In genomic region chr10:44641616-44642015, GRCm38 (mm10) we compare ENCODE assay signal across 27 mouse cellular contexts.
DNase-seq lines count a peak whose midpoint lies in the region; ATAC-seq and TF ChIP-seq lines count a peak whose summit lies in the region.
"Had no signal": no experiment of that assay in that cellular context is flagged by ENCODE, and none has a peak within 500 bp of the region (broad histone marks: within the 10 kb centered on the region; RNA-seq: fewer than 3 reads in every experiment).

No protein-coding gene starts in this region.

- in situ Hi-C loops in CH12.LX (cut with MboI; ENCODE audit: low pct_ligation_motif_present, low pct_unique_long_range_greater_than_20kb, low sequenced_read_pairs), result no loop called here

- H3K4me1 ChIP-seq in CH12.LX (ENCODE audit: control insufficient read depth in 1 of 2, insufficient read depth in 2 of 2), result peaks cover 8 to 32% of the 10 kb centered on the region in 2 experiments; a peak in 3 of 4 replicates
- H3K4me1 ChIP-seq: forebrain, embryonic 10.5 days; forebrain, embryonic 13.5 days; heart, embryonic 13.5 days had no signal

- ATAC-seq in megakaryocyte, adult 5-6 weeks (ENCODE audit: poor library complexity, severe bottlenecking), result peak; percentile 59
- ATAC-seq in activated CD4-positive, CD25-positive, alpha-beta regulatory T cell, adult 4 months, result no peak
- ATAC-seq: forebrain, embryonic 13.5 days; forebrain, embryonic 16.5 days; hindbrain, postnatal 0 days; inflammation-experienced regulatory T-cells, adult 6 months; intestine, embryonic 16.5 days had no signal

- DNase-seq in A20 (ENCODE audit: low read depth, low spot score) (peak; percentile 74), CH12.LX (ENCODE audit: extremely low read depth) (peak; percentile 30)
- DNase-seq in ovary, postnatal 10 days (ENCODE audit: low spot score), result no peak
- no peak for DNase-seq in spleen, adult 12 weeks (ENCODE audit: low spot score)
- DNase-seq: adrenal gland, adult 8-10 months; adrenal gland, postnatal 25 days; cerebellum, adult 11-12 months; cerebellum, adult 8-10 months; cerebellum, postnatal 10 days; cerebellum, postnatal 36 days; embryo, embryonic 11 days; gastrocnemius, postnatal 10 days; gastrocnemius, postnatal 36 days; heart, adult 18-20 months; heart, postnatal 14 days; heart, postnatal 4 days had no signal

- no peaks in the 10 kb centered on the region for H3K27me3 ChIP-seq in CH12.LX (replicated peaks)
- H3K27me3 ChIP-seq: forebrain, embryonic 13.5 days; heart, embryonic 13.5 days had no signal

- no peak overlapping the region for H3K4me3 ChIP-seq in CH12.LX (replicated peaks in 1 of 3; ENCODE audit: low read depth in 2 of 3, low read length in 2 of 3, poor library complexity in 1 of 3)
- H3K4me3 ChIP-seq: forebrain, embryonic 10.5 days; forebrain, embryonic 13.5 days; heart, embryonic 13.5 days had no signal

- no peaks in the 10 kb centered on the region for H3K9me3 ChIP-seq in CH12.LX (replicated peaks; ENCODE audit: low read length)
- H3K9me3 ChIP-seq: forebrain, embryonic 10.5 days; forebrain, embryonic 13.5 days; G1E; heart, embryonic 13.5 days had no signal

- no peaks in the 10 kb centered on the region for H3K36me3 ChIP-seq in CH12.LX (replicated peaks in 1 of 2; ENCODE audit: control insufficient read depth in 1 of 2, insufficient read depth in 1 of 2, low read length in 1 of 2)
- H3K36me3 ChIP-seq: forebrain, embryonic 10.5 days; G1E; heart, embryonic 13.5 days had no signal

- no peak overlapping the region for H3K4me2 ChIP-seq in CH12.LX (ENCODE audit: insufficient read depth, low read depth, poor library complexity, severe bottlenecking)
- H3K4me2 ChIP-seq: forebrain, embryonic 13.5 days; heart, embryonic 13.5 days; hindbrain, embryonic 14.5 days had no signal

- no peak for TF ChIP-seq EP300 in CH12.LX (IDR thresholded peaks at IDR 0.05; ENCODE audit: low read length)

- no peak for TF ChIP-seq CTCF in CH12.LX (conservative IDR thresholded peaks at IDR 0.05 in 1 of 2, IDR thresholded peaks at IDR 0.05 in 1 of 2; ENCODE audit: low read depth in 2 of 2, low read length in 2 of 2)

- no peaks in the 10 kb centered on the region for H3K79me2 ChIP-seq in CH12.LX (replicated peaks; ENCODE audit: control insufficient read depth, extremely low read depth, insufficient read depth, poor library complexity, severe bottlenecking)

- TF ChIP-seq RAD21 in CH12.LX (IDR thresholded peaks at IDR 0.05; ENCODE audit: low read depth, low read length), result no peak

- TF ChIP-seq POLR2A in CH12.LX (IDR thresholded peaks at IDR 0.05; ENCODE audit: low read depth, low read length), result no peak

- H3K9ac ChIP-seq in CH12.LX (ENCODE audit: insufficient read depth, low read depth), result no peak overlapping the region
- H3K9ac ChIP-seq: forebrain, embryonic 13.5 days; heart, embryonic 13.5 days; hindbrain, embryonic 14.5 days had no signal

- H3K27ac ChIP-seq in CH12.LX (ENCODE audit: insufficient read depth, low read depth), result no peak overlapping the region
- H3K27ac ChIP-seq: forebrain, embryonic 10.5 days; forebrain, embryonic 13.5 days; heart, embryonic 13.5 days; hindbrain, embryonic 14.5 days; hindbrain, postnatal 0 days had no signal

- dilution Hi-C loops in CH12.LX (cut with MboI; ENCODE audit: extremely low pct_ligation_motif_present, extremely low pct_unique_long_range_greater_than_20kb, low sequenced_read_pairs), result no loop called here

TF ChIP-seq in CH12.LX, 34 proteins besides CTCF, POLR2A, EP300 and RAD21:
- TF ChIP-seq ZC3H11A (IDR thresholded peaks at IDR 0.05; ENCODE audit: low read depth, low read length), result no peak
- no peak for TF ChIP-seq ETS1 (conservative IDR thresholded peaks at IDR 0.05; ENCODE audit: low read depth, low read length)
- TF ChIP-seq ELF1 (IDR thresholded peaks at IDR 0.05; ENCODE audit: low read depth, low read length), result peak; percentile 29; the same call in 1 of the 2 replicates
- TF ChIP-seq ZNF384 (IDR thresholded peaks at IDR 0.05; ENCODE audit: low read depth, low read length), result no peak

Comparison
In these comparisons a context has a peak if more than half of its experiments do, and no peak if none do; other contexts are left out.
1. DNase-seq: peak in A20 (single experiment) and CH12.LX (single experiment); none in ovary, postnatal 10 days (single experiment) and spleen, adult 12 weeks (single experiment).